Mouse (Mus musculus): ENCODE data around the gene Anxa2. TPM values are rescaled to one million over a fixed set of nuclear protein-coding genes. Genes with fewer than 3 reads are reported as not detected.

Gene Anxa2
- polyA plus RNA-seq, 1 experiment from 2014 or later = 100 TPM

DNA sequence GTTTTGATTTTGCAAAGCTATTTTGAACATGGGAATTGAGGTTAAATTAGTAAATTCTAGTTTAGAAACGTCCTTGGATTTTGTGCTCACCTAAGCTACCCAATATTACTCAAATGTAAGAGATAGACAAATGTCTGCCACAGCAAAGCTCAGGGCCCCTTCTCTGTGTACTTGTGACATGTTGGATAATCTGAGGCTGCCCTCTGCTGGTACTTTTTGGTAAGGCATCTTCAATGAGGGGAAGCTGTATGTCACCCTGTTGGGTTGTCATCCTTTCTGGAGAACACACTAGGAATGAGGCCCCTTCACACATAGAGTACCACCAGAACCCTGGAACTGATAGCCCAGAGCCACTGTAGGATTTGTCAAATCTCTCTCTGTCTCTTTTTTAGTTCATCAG is 26.9 kb downstream of the Anxa2 start:
- Histone ChIP-seq H3K27ac (no peak overlapping the region), H3K27me3 (no peaks in the 10 kb centered on the region), H3K9me3 (replicated peaks) (no peaks in the 10 kb centered on the region), H3K4me2 (no peak overlapping the region), H3K9ac (no peak overlapping the region), H3K4me3 (replicated peaks) (no peak overlapping the region), H3K4me1 (replicated peaks) (0 out of 2 replicates have a peak, but pooled peaks cover 4% of the 10 kb centered on the region), H3K36me3 (peaks cover 12% of the 10 kb centered on the region)
- DNase-seq (peak; percentile 42), ATAC-seq (ENCODE audit: low read depth) (no peak)
- 0% methylated on average over 1 of the region's 1 CpGs for WGBS (ENCODE audit: insufficient replicate concordance)

DNA sequence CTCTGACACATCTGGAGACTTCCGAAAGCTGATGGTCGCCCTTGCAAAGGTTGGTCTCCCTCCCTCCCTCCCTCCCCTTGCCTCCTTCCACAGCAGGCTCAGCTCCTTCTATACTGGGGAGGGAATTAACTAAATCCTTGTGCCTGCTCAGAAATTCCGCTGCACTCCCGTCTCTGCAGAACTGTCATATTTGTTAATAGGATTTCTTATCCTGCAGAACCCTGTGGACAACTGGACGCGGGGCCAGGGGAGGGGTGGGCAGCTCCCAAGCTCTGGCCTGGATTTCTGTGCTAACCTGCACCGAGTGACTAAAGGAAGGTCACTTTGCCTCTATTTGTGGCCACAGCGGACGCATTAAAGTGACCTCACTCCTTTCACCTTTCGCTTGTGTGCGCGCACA is 30.4 kb downstream of the Anxa2 start:
- peaks cover 28% of the 10 kb centered on the region for H3K36me3 ChIP-seq
- no peaks in the 10 kb centered on the region for H3K27me3 ChIP-seq
- no peak overlapping the region for H3K9ac ChIP-seq
- no peak overlapping the region for H3K4me2 ChIP-seq
- ATAC-seq (ENCODE audit: low read depth) = no peak
- no peak for DNase-seq
- WGBS (ENCODE audit: insufficient replicate concordance) = 78% methylated on average over 12 of the region's 12 CpGs
- no peaks in the 10 kb centered on the region for H3K9me3 ChIP-seq (replicated peaks)
- no peak overlapping the region for H3K4me3 ChIP-seq (replicated peaks)
- H3K27ac ChIP-seq = no peak overlapping the region
- H3K4me1 ChIP-seq (replicated peaks) = no peaks in the 10 kb centered on the region

DNA sequence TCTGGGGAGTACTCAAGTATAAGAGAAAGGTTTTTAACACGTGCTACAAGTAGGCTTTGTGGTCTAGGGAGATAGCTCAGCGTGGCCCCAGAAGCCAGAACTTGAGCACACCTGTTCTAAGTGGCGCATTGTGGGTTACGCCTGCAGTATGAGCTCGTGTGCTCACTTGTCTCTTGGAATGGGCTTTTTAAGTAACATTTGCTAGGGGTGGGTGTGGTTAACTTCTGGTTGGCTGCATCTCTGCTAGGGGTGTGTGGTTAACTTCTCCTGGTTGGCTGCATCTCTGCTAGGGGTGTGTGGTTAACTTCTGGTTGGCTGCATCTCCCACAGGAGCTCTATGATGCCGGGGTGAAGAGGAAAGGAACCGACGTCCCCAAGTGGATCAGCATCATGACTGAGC is 32.7 kb downstream of the Anxa2 start:
- Histone ChIP-seq H3K9me3 (replicated peaks) (no peaks in the 10 kb centered on the region), H3K36me3 (peaks cover 43% of the 10 kb centered on the region), H3K4me3 (replicated peaks) (no peak overlapping the region), H3K27ac (no peak overlapping the region), H3K9ac (no peak overlapping the region), H3K4me2 (no peak overlapping the region), H3K27me3 (no peaks in the 10 kb centered on the region), H3K4me1 (replicated peaks) (no peaks in the 10 kb centered on the region)
- WGBS (ENCODE audit: insufficient replicate concordance) = 62% methylated on average over 8 of the region's 8 CpGs
- no peak for ATAC-seq (ENCODE audit: low read depth)
- no peak for DNase-seq

DNA sequence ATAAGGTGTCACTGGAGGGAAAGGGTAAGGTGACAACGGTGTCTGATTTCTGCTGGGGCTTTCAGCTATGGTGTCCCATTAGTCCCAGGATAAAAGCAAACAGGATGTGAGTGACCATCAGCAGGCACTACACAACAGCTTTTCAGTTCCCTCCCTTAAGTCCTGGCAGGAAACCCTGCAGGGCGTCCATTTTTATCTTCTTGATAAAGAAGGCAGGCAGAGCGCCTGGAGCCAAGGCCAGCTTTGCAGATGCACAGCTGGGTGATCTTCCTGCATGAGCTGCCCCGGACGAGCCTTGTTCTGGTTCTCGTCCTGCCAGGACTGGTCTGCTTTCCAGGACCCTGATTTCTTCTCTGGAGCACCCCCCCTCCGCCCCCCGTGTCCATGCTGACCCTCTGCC is 35.1 kb downstream of the Anxa2 start:
- ATAC-seq (ENCODE audit: low read depth) (peak; percentile 43), DNase-seq (no peak)
- WGBS (ENCODE audit: insufficient replicate concordance) = 42% methylated on average over 8 of the region's 8 CpGs
- H3K27ac ChIP-seq = no peak overlapping the region
- H3K4me3 ChIP-seq (replicated peaks) = no peak overlapping the region
- no peaks in the 10 kb centered on the region for H3K9me3 ChIP-seq (replicated peaks)
- H3K27me3 ChIP-seq = no peaks in the 10 kb centered on the region
- peaks cover 54% of the 10 kb centered on the region for H3K36me3 ChIP-seq
- no peak overlapping the region for H3K9ac ChIP-seq
- H3K4me1 ChIP-seq (replicated peaks) = no peaks in the 10 kb centered on the region
- no peak overlapping the region for H3K4me2 ChIP-seq

DNA sequence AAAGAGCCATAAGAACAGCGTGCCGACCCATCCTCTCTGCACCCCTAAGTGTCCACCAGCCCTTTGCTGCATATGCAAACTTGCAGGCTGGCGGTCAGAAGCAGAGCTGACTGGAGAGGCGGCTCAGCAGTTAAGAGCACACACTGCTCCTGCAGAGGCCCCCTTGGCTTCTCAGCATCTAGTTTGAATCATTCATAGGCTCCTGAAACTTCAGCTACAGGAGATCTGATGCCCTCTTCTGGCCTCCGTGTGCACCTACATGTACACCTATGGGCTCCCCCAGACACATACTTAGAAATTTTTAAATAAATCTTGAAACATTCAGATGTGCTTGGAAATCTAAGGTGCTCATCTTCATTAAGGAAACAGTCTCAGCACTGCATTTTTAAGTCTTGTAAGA is 35.6 kb downstream of the Anxa2 start:
- Histone ChIP-seq H3K9me3 (replicated peaks) (no peaks in the 10 kb centered on the region), H3K36me3 (peaks cover 54% of the 10 kb centered on the region), H3K4me3 (replicated peaks) (no peak overlapping the region), H3K27ac (no peak overlapping the region), H3K4me2 (no peak overlapping the region), H3K27me3 (no peaks in the 10 kb centered on the region), H3K9ac (no peak overlapping the region), H3K4me1 (replicated peaks) (no peaks in the 10 kb centered on the region)
- WGBS (ENCODE audit: insufficient replicate concordance) = 44% methylated on average over 5 of the region's 5 CpGs
- ATAC-seq (ENCODE audit: low read depth) (no peak), DNase-seq (no peak)

DNA sequence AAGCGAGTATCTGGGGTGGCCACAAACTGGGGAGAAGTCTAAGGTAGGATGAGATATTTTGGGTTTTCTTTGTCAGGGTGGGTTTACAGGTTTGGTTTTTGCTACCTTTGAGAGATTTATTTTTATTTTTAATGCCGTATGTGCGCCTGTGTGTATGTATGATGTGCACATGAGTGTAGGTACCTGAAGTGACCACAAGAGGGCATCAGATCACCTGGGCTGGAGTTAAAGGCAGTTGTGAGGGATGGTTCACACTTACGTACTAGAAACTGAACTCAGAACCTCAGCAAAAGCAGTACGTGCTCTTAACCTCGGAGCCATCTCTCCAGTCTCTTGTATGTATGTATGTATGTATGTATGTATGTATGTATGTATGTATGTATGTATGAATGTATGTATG is 39.4 kb downstream of the Anxa2 start:
- 90% methylated on average over 6 of the region's 6 CpGs for WGBS (ENCODE audit: insufficient replicate concordance)
- H3K9ac ChIP-seq = no peak overlapping the region
- peaks cover 42% of the 10 kb centered on the region for H3K36me3 ChIP-seq

DNA sequence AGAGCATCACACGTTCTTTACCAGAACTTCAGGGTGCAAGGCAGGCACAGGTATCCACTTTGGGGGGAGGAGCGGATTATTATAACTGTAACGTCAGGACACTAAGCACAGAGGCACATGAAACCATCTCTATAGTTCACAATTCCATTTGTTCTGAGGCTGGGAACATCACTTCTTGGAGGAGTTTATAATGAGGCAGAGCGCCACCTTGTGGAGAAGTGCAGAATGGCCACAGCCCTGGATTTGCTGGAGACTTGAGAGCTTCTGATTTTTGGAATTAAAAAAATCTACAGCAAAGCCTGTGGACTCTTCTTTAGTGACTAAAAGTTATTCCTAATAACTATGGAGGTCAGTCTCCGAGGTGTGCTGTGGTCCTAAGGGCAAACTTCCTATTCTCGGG is 49.1 kb downstream of the Anxa2 start:
- H3K36me3 ChIP-seq = no peaks in the 10 kb centered on the region
- DNase-seq (peak; percentile 9), ATAC-seq (ENCODE audit: low read depth) (no peak)
- no peak overlapping the region for H3K4me2 ChIP-seq
- peaks cover 19% of the 10 kb centered on the region for H3K27me3 ChIP-seq
- no peak overlapping the region for H3K4me3 ChIP-seq (replicated peaks)
- H3K27ac ChIP-seq = no peak overlapping the region
- H3K4me1 ChIP-seq (replicated peaks) = no peaks in the 10 kb centered on the region
- no peak overlapping the region for H3K9ac ChIP-seq
- 27% methylated on average over 6 of the region's 6 CpGs for WGBS (ENCODE audit: insufficient replicate concordance)
- no peaks in the 10 kb centered on the region for H3K9me3 ChIP-seq (replicated peaks)

More for the DNA sequence above, 39.4 kb downstream of the Anxa2 start:
- H3K27me3 ChIP-seq = no peaks in the 10 kb centered on the region
- H3K4me3 ChIP-seq (replicated peaks) = no peak overlapping the region
- H3K4me1 ChIP-seq (replicated peaks) = no peaks in the 10 kb centered on the region
- no peak for DNase-seq
- H3K4me2 ChIP-seq = no peak overlapping the region
- no peak overlapping the region for H3K27ac ChIP-seq
- no peak for ATAC-seq (ENCODE audit: low read depth)
- H3K9me3 ChIP-seq (replicated peaks) = no peaks in the 10 kb centered on the region

DNA sequence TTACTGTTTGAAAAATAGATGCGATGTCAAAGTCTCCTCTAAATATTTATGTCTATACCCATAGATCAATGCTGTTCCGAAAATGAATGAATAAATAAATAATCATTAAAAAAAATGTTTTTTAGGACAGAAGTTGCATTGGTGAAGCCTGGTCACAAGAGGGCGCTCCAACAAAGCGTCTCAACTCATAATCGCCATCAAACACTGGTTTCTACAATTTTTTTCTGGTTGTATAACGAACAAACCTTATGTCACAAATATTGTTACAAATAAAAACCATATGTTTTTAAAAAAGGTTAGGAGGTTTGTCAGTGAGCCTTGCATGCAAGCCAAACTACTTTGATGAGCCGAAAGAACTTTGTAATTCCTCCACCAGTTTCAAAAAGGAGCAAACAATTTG is 52.2 kb downstream of the Anxa2 start:
- Histone ChIP-seq H3K9me3 (replicated peaks) (no peaks in the 10 kb centered on the region), H3K4me2 (no peak overlapping the region), H3K4me1 (replicated peaks) (no peaks in the 10 kb centered on the region), H3K27ac (no peak overlapping the region), H3K36me3 (no peaks in the 10 kb centered on the region), H3K27me3 (peaks cover 20% of the 10 kb centered on the region), H3K9ac (no peak overlapping the region), H3K4me3 (replicated peaks) (no peak overlapping the region)
- WGBS (ENCODE audit: insufficient replicate concordance) = 13% methylated on average over 7 of the region's 7 CpGs
- DNase-seq (no peak), ATAC-seq (ENCODE audit: low read depth) (no peak)

DNA sequence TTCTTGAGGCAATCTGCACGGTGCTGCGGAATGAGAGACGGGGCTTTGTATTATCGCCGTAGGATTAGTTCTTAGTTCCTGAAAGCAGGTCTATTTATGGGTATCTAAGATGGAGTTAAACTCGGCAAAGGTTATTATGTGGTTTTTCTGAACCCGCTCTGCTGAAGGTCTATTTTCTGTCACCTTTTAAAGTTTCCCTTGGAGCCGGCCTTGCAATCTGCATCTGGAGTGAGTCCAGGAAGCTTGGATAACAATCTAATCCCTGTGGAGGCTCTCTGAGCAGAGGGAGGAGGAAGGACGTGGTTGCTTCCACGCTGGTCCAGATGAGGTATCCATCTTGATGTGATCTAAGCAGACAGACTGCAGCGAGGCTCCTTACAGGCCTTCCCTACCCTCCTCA is 53.8 kb downstream of the Anxa2 start:
- Histone ChIP-seq H3K4me3 (replicated peaks) (no peak overlapping the region), H3K36me3 (no peaks in the 10 kb centered on the region), H3K9ac (no peak overlapping the region), H3K27me3 (peaks cover 20% of the 10 kb centered on the region), H3K4me2 (no peak overlapping the region), H3K4me1 (replicated peaks) (no peaks in the 10 kb centered on the region), H3K27ac (no peak overlapping the region), H3K9me3 (replicated peaks) (no peaks in the 10 kb centered on the region)
- ATAC-seq (ENCODE audit: low read depth) (no peak), DNase-seq (no peak)
- WGBS (ENCODE audit: insufficient replicate concordance) = 39% methylated on average over 11 of the region's 11 CpGs

DNA sequence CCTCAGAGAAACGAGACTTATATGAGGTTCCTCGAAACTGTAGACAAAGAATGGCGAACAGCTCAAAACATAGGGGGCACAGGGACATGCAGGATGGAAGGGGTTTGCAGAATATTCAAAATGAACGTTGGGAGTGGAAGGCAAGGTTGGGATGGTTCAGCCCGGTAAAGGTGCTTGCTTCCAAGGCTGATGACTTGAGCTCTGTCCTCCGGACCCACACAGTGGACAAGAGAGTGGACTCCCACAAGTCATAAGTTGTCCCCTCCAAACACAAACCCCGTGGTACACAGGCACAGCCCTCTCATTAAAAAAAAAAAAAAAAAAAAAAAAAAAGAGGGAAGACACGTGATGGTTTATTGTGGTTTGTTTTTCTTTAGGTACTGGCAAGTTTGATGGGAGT is 54.6 kb downstream of the Anxa2 start:
- Histone ChIP-seq H3K4me3 (replicated peaks) (no peak overlapping the region), H3K4me2 (no peak overlapping the region), H3K9me3 (replicated peaks) (no peaks in the 10 kb centered on the region), H3K27ac (no peak overlapping the region), H3K9ac (no peak overlapping the region), H3K36me3 (no peaks in the 10 kb centered on the region), H3K4me1 (replicated peaks) (no peaks in the 10 kb centered on the region), H3K27me3 (peaks cover 20% of the 10 kb centered on the region)
- ATAC-seq (ENCODE audit: low read depth) (no peak), DNase-seq (no peak)
- WGBS (ENCODE audit: insufficient replicate concordance) = 55% methylated on average over 8 of the region's 8 CpGs

DNA sequence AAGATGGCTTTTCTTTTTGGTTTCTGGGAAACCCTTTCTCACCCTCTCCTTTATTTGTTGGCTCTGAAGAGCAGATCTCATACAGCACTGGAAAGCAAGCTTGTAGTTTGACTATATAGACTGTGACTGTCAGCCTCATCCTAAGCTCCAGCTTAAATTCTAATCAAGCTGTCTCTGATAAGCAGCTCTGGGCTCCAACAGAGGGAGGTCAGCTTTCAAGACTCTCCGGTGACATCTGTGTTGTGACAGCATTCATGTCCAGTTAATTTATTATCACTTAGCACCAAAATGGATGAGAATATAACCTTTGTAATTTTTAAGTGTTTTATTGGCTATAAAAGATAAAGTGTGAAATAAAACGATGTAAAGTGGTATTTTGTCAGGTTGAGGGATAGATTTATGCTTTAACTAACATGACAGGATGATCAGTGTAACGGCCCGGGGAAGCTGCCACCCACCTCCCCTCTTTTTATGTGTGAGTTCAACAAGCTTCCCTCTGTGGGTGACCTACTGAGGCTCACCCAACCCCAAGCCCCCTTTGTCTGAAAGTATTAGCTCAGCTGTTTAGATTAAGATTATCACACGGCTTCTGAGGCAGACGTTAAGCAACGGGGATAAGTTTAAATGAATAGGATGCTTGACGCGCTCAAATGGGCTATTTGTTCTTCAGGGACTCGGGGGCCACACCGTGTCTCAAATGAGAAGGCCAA is 58.6 kb downstream of the Anxa2 start:
- H3K27me3 ChIP-seq = peaks cover 5% of the 10 kb centered on the region
- no peak overlapping the region for H3K4me3 ChIP-seq (replicated peaks)
- no peak for ATAC-seq (ENCODE audit: low read depth)
- no peak overlapping the region for H3K27ac ChIP-seq
- H3K4me1 ChIP-seq (replicated peaks) = no peaks in the 10 kb centered on the region
- no peak for DNase-seq
- H3K4me2 ChIP-seq = no peak overlapping the region
- 55% methylated on average over 11 of the region's 11 CpGs for whole genome bisulfite sequencing (ENCODE audit: insufficient replicate concordance)
- no peak overlapping the region for H3K9ac ChIP-seq
- H3K36me3 ChIP-seq = no peaks in the 10 kb centered on the region
- no peaks in the 10 kb centered on the region for H3K9me3 ChIP-seq (replicated peaks)

DNA sequence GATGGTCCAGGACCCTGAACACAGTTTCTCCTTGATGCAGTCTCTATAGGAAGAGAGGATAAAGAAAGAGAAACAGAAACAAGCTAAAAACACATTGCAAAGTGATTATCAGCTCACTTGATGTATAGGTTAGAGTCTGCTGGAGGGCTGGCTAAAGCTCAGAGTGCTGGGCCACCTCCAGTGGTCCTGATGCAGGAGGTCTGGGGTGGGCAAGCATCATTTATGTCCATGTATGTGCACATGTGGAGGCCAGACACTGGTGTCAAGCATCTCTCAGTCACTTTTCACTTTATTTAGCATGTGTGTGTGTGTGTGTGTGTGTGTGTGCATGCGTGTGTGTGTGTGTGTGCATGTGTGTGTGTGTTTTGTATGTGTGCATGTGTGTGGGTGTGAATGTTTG is 59.3 kb downstream of the Anxa2 start:
- H3K9ac ChIP-seq = no peak overlapping the region
- no peak overlapping the region for H3K4me3 ChIP-seq (replicated peaks)
- H3K9me3 ChIP-seq (replicated peaks) = no peaks in the 10 kb centered on the region
- WGBS (ENCODE audit: insufficient replicate concordance) = 69% methylated on average over 1 of the region's 1 CpGs
- no peaks in the 10 kb centered on the region for H3K36me3 ChIP-seq
- H3K4me2 ChIP-seq = no peak overlapping the region
- no peaks in the 10 kb centered on the region for H3K4me1 ChIP-seq (replicated peaks)
- H3K27ac ChIP-seq = no peak overlapping the region
- DNase-seq = no peak
- no peaks in the 10 kb centered on the region; the same call in none of the 2 replicates for H3K27me3 ChIP-seq
- no peak for ATAC-seq (ENCODE audit: low read depth)
